Mouse (Mus musculus) heart, embryonic 13.5 days (tissue): ENCODE data around the gene Jam2. TPM values are rescaled to one million over a fixed set of nuclear protein-coding genes. Genes with fewer than 3 reads are reported as not detected.

ENCODE experiments used
- ATAC-seq: fragments of 200-750 bp; cut with Nextera tagmentation; 2 replicates; pipeline ENCODE4 v1.8.0; 2017; ENCODE audit warnings: moderate TSS enrichment; ENCODE audit not compliant: insufficient number of reproducible peaks, low FRiP score, low TSS enrichment; ENCODE audit errors: extremely low read depth
- H3K27ac ChIP-seq: fragments of 300-500 bp; sonication (generic); replicated peaks from 2 replicates; pipeline ENCODE4 v1.5.1; 2015; ENCODE audit warnings: moderate library complexity, mild to moderate bottlenecking, inconsistent platforms
- H3K27me3 ChIP-seq: fragments of 300-500 bp; sonication (generic); replicated peaks from 2 replicates; pipeline ENCODE4 v1.6.1; 2015; ENCODE audit warnings: mild to moderate bottlenecking, inconsistent platforms
- H3K36me3 ChIP-seq: fragments of 300-500 bp; sonication (generic); 2 replicates; pipeline ENCODE4 v1.6.1; 2015; ENCODE audit warnings: mild to moderate bottlenecking, inconsistent platforms
- H3K4me1 ChIP-seq: fragments of 300-500 bp; sonication (generic); 2 replicates; pipeline ENCODE4 v1.6.1; 2015; ENCODE audit warnings: inconsistent platforms
- H3K4me2 ChIP-seq: fragments of 300-500 bp; sonication (generic); 2 replicates; pipeline ENCODE4 v1.6.1; 2015; ENCODE audit warnings: inconsistent platforms, mild to moderate bottlenecking, moderate library complexity
- H3K4me3 ChIP-seq: fragments of 300-500 bp; sonication (generic); 2 replicates; pipeline ENCODE4 v1.5.1; 2015; ENCODE audit warnings: moderate library complexity, mild to moderate bottlenecking, inconsistent platforms
- H3K9ac ChIP-seq: fragments of 300-500 bp; sonication (generic); 2 replicates; pipeline ENCODE4 v1.6.1; 2015; ENCODE audit warnings: inconsistent platforms, mild to moderate bottlenecking, moderate library complexity
- H3K9me3 ChIP-seq: fragments of 300-500 bp; sonication (generic); 2 replicates; pipeline ENCODE4 v1.6.1; 2016; ENCODE audit warnings: inconsistent platforms
- WGBS: fragments of 180-500 bp; shearing (Covaris S2); methylation state at CpG from one replicate; pipeline ENCODE4 v1.1.7; 2015; ENCODE audit warnings: mixed read lengths; 5-methylcytosine and 5-hydroxymethylcytosine counted together
- polyA plus RNA-seq: library from polyadenylated mRNA; unstranded; fragments of >200 nt; fragmentation: Nextera tagmentation; extraction: Ambion mirVana; gene quantifications from 2 replicates; pipeline ENCODE4 v1.2.1, GENCODE M21; 2015

The Jam2 gene
- polyA plus RNA-seq, 1 experiment from 2014 or later: 4.5 TPM

DNA sequence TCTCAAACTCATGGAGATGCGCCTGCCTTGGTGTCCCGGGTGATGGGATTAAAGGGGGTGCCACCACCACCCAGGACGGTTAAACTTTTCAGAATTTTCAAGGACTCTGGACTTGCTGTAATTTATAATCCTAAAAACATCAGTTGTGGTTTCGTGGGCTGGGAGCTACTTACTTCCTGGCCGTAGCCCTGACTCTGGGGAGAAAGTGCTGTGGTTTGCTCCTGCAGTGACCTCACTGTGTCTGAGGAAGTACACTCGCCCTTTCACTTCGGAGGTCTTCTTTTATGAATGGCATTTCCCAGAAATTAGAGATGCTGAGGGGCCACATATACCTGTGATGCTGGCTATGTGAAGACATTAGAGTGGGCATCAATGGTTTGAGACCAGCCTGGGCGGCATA lies 40.6 kb downstream of the Jam2 start:
- Histone ChIP-seq H3K9me3 (no peaks in the 10 kb centered on the region), H3K4me1 (no peaks in the 10 kb centered on the region), H3K27me3 (no peaks in the 10 kb centered on the region), H3K36me3 (no peaks in the 10 kb centered on the region), H3K27ac (no peak overlapping the region), H3K4me3 (no peak overlapping the region), H3K4me2 (no peak overlapping the region), H3K9ac (no peak overlapping the region)
- 73% methylated on average over 8 of the region's 8 CpGs for WGBS
- ATAC-seq: no peak

DNA sequence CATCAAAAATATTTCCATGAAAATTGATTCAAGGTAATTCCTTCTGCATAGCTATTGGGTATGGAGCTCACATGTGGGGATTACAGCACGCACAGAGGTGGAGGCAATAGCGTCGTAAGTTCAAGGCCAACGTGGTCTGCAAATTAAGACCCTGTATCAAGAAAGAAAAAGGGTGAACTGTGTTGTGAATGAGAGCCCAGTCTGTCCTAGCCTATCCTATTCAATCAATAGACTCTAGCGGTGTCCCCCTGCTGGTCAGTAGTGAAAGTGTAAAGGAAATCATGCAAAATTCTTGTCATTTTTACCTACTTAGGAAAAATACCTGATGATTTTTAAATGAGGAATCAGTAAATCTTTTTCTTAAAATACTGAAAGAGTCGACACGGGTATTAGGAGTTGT lies 43.5 kb downstream of the Jam2 start:
- H3K4me1 ChIP-seq: no peaks in the 10 kb centered on the region
- no peak for ATAC-seq
- WGBS: 37% methylated on average over 7 of the region's 7 CpGs

DNA sequence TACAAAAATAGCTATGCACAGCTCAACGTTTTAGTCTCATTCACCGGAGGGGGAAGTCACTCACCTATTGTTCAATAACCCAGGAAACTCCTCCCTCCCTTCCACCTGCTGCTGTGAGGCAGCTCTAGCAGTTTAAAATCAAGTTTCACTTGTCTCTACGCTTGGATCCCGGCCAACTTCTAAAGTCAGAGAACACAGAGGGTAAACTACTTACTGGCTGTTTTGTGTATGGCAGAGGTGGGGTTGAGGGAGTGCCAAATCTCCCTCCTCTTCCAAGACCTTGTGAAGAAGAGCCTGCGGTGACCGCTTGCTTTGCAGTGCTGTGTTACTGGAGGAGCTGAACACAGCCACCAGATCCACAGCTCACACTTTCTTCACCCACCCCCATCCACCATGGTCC lies 51.1 kb downstream of the Jam2 start:
- H3K27ac ChIP-seq: peak overlapping the region; percentile 32; the same call in 1 of the 2 replicates
- peaks cover 85% of the 10 kb centered on the region for H3K36me3 ChIP-seq
- ATAC-seq: no peak
- H3K4me1 ChIP-seq: peaks cover 7% of the 10 kb centered on the region; the same call in 1 of the 2 replicates
- H3K9ac ChIP-seq: no peak overlapping the region
- H3K4me3 ChIP-seq: no peak overlapping the region
- H3K27me3 ChIP-seq: no peaks in the 10 kb centered on the region
- no peaks in the 10 kb centered on the region for H3K9me3 ChIP-seq
- 67% methylated on average over 6 of the region's 6 CpGs for WGBS
- no peak overlapping the region for H3K4me2 ChIP-seq

More for the DNA sequence above, 43.5 kb downstream of the Jam2 start:
- H3K27me3 ChIP-seq: no peaks in the 10 kb centered on the region
- H3K4me2 ChIP-seq: no peak overlapping the region
- H3K9me3 ChIP-seq: no peaks in the 10 kb centered on the region
- no peak overlapping the region for H3K9ac ChIP-seq
- no peak overlapping the region for H3K4me3 ChIP-seq
- H3K36me3 ChIP-seq: peaks cover 13% of the 10 kb centered on the region
- no peak overlapping the region for H3K27ac ChIP-seq

DNA sequence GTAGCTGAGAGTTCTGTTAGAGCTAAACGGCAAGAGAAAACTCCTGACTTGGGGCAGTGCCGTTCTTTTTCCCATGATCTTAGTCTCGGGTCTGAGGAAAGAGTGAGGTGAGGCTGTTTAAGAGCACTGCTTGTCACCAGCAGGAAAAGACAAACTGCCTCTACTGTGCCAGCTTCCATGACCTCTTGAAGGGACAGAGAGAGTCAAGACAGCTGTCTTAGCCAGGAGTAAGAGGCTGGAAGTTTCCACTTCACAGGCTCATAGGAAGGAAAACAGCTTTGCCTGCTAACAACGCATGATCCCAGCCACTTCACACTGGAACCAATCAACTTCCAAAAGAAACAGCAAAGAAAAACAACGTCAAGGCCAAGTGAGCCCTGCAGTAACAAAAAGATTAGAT lies 57.8 kb downstream of the Jam2 start:
- Histone ChIP-seq H3K4me3 (no peak overlapping the region), H3K27ac (peak overlapping the region; percentile 39; the same call in 1 of the 2 replicates), H3K9ac (peak overlapping the region; percentile 33; the same call in 1 of the 2 replicates), H3K36me3 (peaks cover 65% of the 10 kb centered on the region), H3K4me2 (no peak overlapping the region), H3K9me3 (no peaks in the 10 kb centered on the region), H3K27me3 (no peaks in the 10 kb centered on the region), H3K4me1 (peaks cover 36% of the 10 kb centered on the region)
- ATAC-seq: no peak
- WGBS: 76% methylated on average over 5 of the region's 5 CpGs

DNA sequence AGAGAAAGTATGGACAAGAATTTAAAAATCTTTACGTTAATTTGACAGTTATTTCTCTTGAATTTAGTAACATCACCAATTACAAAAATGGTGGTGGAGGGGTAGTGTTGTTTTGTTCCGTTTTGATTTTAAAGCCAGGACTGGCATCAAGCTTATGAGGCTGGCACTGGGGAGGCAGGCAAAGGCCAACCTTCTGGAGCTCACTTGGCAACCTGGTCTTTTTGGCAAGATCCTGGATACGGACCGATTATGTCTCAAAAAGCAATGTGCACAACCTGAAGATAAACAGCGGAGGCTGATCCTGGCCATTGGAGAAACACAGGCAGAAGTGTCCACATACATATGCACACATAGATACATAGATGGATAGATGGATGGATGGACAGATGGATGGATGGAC lies 58.8 kb downstream of the Jam2 start:
- Histone ChIP-seq H3K4me3 (no peak overlapping the region), H3K27me3 (no peaks in the 10 kb centered on the region), H3K27ac (no peak overlapping the region), H3K4me2 (peak overlapping the region; percentile 78; the same call in 1 of the 2 replicates), H3K9ac (0 out of 2 replicates have a peak overlapping the region, but pooled peaks have one; percentile 19), H3K36me3 (peaks cover 55% of the 10 kb centered on the region), H3K9me3 (no peaks in the 10 kb centered on the region), H3K4me1 (peaks cover 43% of the 10 kb centered on the region)
- ATAC-seq: no peak
- WGBS: 88% methylated on average over 5 of the region's 5 CpGs

DNA sequence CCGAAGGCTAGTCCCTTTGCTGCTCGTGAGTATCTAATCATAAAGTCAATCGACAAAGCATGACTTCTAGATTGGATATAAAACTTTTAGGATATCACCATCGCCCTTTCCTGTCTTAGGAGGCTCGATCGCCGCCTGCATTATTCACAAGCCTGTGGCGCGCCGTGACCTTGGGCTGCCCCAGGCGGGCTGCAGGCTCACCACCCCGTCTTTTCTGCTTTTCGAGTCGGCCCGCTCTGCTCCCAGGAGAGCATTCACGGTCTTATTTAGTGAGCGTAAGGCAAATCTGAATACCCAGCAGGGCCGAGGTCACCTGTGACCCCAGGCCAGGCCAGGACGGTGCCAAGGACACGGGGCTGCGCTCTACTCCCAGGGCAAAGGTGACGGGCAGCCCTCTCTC lies 60.4 kb downstream of the Jam2 start:
- H3K27ac ChIP-seq: peak overlapping the region; percentile 100
- peaks cover 44% of the 10 kb centered on the region for H3K36me3 ChIP-seq
- no peaks in the 10 kb centered on the region for H3K9me3 ChIP-seq
- peak overlapping the region; percentile 95 for H3K4me3 ChIP-seq
- H3K9ac ChIP-seq: peak overlapping the region; percentile 99
- peaks cover 43% of the 10 kb centered on the region for H3K4me1 ChIP-seq
- WGBS: under 1% methylated on average over 22 of the region's 22 CpGs
- peak overlapping the region; percentile 78 for H3K4me2 ChIP-seq
- H3K27me3 ChIP-seq: no peaks in the 10 kb centered on the region
- no peak; the same call in 1 of the 2 replicates for ATAC-seq

DNA sequence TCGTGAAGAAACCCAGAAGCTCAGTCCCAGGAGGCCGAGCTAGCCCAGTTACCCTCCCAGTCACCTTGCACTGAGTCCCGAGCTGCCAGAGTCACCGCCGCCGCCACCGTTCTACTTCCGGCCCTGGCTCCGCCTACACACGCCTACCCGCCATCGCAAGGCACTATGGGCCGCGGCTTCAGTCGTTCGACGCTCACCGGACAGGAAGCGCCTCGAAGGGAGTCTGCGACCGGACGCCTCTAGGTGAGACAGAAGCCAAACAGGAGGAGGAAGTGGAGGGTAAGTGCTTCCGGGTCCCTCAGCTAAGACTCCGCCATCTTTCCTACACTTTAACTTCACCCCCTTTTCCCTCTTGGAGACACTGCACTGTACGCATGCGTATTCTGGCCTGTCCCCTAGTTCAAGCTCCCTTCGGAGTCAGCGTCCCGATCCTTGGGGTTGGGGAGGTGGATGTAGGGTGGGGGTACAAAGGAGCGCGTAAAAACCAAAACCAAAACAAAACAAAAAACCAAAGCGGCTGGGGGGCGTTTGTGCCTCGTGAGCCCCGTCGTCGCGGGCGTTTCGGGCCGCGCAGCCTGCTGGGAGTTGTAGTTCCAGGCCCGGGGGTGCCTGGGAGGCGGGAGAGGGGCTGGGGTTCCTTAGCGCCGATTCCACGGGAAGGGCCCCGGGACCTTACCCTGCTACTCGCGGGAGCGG lies 61.0 kb downstream of the Jam2 start, which contains the start of gene Gabpa:
Gene Gabpa (plus strand): TSS at position 181 of the 696 bp plus-strand sequence.
- peak within 1 kb of the TSS; percentile 95 for H3K4me3 ChIP-seq
- WGBS: under 1% methylated on average over 52 of the region's 52 CpGs

DNA sequence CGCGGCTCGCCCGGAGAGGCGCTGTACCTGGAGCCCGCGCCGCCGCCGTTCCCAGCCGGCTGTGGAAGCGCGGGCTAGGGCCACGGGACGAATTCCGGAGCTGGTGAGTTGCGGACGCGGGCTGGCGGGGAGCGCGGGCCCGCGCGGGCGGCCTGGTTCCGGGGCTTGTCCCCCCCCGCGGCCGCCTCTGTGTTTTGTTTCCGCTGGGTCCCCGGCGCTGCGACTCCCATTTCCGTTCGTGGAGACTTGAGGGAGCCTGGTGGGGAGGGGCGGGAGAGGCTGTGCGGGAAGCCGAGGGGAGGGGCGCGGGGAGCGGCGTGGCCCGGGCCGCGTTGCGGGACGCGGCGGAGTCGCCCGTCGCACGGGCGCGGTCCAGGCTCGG lies 61.5 kb downstream of the Jam2 start, which contains the start of gene Atp5j:
Gene Atp5j (minus strand): TSS at position 185 of the 382 bp plus-strand sequence.
- WGBS: 0% methylated on average over 57 of the region's 57 CpGs
- Histone ChIP-seq H3K9me3 (no peaks in the 10 kb centered on the region), H3K4me1 (peaks cover 43% of the 10 kb centered on the region)

More for the DNA sequence above, 61.0 kb downstream of the Jam2 start, which contains the start of gene Gabpa:
- peak within 1 kb of the TSS; percentile 78 for H3K4me2 ChIP-seq
- H3K9ac ChIP-seq: peak within 1 kb of the TSS; percentile 99
- ATAC-seq: peak; percentile 90
- no peaks in the 10 kb centered on the region for H3K27me3 ChIP-seq
- H3K4me1 ChIP-seq: peaks cover 43% of the 10 kb centered on the region
- H3K36me3 ChIP-seq: peaks cover 42% of the 10 kb centered on the region
- H3K27ac ChIP-seq: peak within 1 kb of the TSS; percentile 100
- H3K9me3 ChIP-seq: no peaks in the 10 kb centered on the region

DNA sequence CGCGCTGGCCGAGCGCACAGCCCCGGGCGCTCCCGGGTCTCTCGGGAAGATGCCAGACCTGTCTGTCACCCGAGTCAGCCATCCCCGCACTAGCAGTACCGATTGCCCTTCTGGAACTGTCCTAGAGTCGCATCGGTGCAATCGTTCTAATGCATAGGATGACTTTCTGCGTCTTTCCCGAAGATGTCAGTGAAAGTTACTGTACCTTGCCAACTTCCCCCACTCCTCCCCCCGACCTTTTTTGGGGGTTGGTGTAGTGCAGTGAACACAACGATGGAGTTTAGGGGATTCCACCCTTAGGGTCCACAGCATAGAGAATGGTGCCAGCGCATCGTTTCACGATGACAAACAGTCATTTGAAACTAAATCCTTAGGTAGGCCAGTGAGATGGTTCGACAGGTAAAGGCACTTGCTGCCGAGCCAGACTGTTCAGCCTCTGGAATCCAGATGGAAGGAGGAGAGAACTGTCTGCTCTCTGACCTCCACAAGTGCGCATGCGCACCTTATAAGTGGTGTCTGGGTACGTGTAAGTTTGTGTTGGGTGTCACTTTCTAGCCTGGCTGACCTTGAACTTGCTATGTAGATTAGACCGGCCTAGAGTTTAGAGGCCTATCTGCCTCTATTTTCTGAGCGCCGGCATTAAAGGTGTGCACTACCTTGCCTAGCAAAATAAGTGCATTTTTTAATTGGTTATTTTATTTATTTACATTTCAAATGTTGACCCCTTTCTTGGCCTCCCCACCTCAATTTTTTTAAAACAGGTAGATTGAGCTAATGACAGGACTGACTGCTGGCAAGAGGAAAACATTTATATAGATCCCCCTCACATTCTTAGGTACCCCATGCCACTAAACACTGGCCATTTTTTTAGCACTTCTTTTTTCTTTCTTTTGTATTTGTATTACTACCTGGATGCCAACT lies 62.2 kb downstream of the Jam2 start:
- Histone ChIP-seq H3K27me3 (no peaks in the 10 kb centered on the region), H3K9ac (peak overlapping the region; percentile 99), H3K36me3 (peaks cover 39% of the 10 kb centered on the region), H3K4me1 (peaks cover 43% of the 10 kb centered on the region), H3K9me3 (no peaks in the 10 kb centered on the region), H3K4me2 (peak overlapping the region; percentile 78), H3K27ac (peak overlapping the region; percentile 100), H3K4me3 (peak overlapping the region; percentile 95)
- ATAC-seq: no peak
- WGBS: 4% methylated on average over 29 of the region's 29 CpGs

More for the DNA sequence above, 61.5 kb downstream of the Jam2 start, which contains the start of gene Atp5j:
- peak; percentile 40 for ATAC-seq
- Histone ChIP-seq H3K27ac (peak within 1 kb of the TSS; percentile 100), H3K4me2 (peak within 1 kb of the TSS; percentile 78), H3K36me3 (peaks cover 40% of the 10 kb centered on the region), H3K27me3 (no peaks in the 10 kb centered on the region), H3K9ac (peak within 1 kb of the TSS; percentile 99), H3K4me3 (peak within 1 kb of the TSS; percentile 95)

DNA sequence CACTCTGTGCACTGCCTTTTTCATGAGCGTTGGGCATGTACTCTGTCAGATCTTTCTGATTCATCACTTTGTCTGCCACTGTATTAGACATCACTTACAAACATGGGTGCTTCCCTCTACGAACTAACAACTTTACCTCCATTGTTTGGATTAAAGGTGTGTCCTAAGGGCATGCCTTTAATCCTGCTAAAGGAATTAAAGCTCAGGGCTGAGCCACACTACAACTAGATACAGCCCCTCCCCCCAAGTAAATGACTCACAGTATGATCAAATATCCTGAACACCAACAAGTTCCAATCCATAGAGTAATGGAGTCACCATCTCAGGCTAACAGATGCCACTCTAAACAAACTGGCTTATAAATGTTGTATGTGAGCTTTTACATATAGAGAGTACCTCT lies 64.7 kb downstream of the Jam2 start:
- no peak overlapping the region for H3K9ac ChIP-seq
- H3K4me1 ChIP-seq: peaks cover 19% of the 10 kb centered on the region
- no peak overlapping the region for H3K27ac ChIP-seq
- no peaks in the 10 kb centered on the region for H3K9me3 ChIP-seq
- no peaks in the 10 kb centered on the region for H3K27me3 ChIP-seq
- no peak for ATAC-seq
- peaks cover 30% of the 10 kb centered on the region for H3K36me3 ChIP-seq
- no peak overlapping the region for H3K4me2 ChIP-seq
- WGBS: 75% methylated on average over 2 of the region's 2 CpGs
- no peak overlapping the region for H3K4me3 ChIP-seq

DNA sequence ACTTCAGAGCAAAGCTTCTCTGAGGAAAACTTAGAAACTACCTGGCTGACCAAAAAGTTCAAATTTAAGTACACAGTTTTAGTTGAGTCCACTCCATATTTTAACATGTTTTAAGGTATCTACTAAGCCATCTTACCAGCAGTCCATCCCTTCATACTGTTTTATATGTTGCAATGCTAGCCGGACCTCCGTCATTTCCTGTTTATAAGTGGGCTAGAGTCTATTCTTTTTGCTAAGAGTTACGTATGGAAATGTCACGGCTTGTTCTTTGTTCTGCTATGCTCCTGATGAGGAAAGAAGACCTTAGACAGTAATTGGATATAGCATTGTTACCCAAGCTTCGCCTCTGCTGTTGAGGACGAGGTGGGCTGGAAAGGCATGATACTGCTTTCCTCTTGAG lies 79.6 kb downstream of the Jam2 start:
- WGBS: 87% methylated on average over 6 of the region's 6 CpGs

More for the DNA sequence above, 79.6 kb downstream of the Jam2 start:
- Histone ChIP-seq H3K4me3 (no peak overlapping the region), H3K36me3 (peaks cover 90% of the 10 kb centered on the region), H3K9me3 (no peaks in the 10 kb centered on the region), H3K27me3 (no peaks in the 10 kb centered on the region), H3K4me1 (no peaks in the 10 kb centered on the region), H3K4me2 (no peak overlapping the region), H3K27ac (no peak overlapping the region), H3K9ac (no peak overlapping the region)
- no peak for ATAC-seq
